Mouse (Mus musculus): ENCODE results near the gene Col28a1. TPM values are rescaled to one million over a fixed set of nuclear protein-coding genes. Genes with fewer than 3 reads are reported as not detected.

Col28a1 gene
- polyA plus RNA-seq, 1 experiment from 2014 or later: 0.18 TPM

DNA sequence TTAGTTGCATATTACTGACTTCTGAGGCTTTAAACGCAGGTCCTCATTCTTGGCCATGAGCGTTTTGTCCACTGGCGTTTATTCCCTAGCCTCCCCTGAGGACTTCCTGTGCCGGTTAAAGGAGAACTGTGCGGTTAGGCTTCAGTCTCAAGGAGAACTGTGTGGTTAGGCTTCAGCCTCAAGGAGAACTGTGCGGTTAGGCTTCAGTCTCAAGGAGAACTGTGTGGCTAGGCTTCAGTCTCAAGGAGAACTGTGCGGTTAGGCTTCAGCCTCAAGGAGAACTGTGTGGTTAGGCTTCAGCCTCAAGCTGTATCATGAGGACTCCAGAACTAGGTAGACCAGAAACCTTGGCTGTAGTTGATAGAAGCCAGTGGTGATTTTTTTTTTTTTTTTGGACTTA, 229.7 kb downstream of the Col28a1 start:
- peaks cover 7% of the 10 kb centered on the region; the same call in 1 of the 2 replicates for H3K4me1 ChIP-seq (replicated peaks)
- H3K4me3 ChIP-seq: no peak overlapping the region
- no peaks in the 10 kb centered on the region for H3K27me3 ChIP-seq (ENCODE audit: insufficient read depth, poor library complexity, severe bottlenecking)
- no peaks in the 10 kb centered on the region for H3K9me3 ChIP-seq
- 88% methylated on average over 7 of the region's 7 CpGs for WGBS
- no peak overlapping the region for H3K27ac ChIP-seq
- H3K36me3 ChIP-seq: no peaks in the 10 kb centered on the region
- DNase-seq (ENCODE audit: low spot score): no peak

DNA sequence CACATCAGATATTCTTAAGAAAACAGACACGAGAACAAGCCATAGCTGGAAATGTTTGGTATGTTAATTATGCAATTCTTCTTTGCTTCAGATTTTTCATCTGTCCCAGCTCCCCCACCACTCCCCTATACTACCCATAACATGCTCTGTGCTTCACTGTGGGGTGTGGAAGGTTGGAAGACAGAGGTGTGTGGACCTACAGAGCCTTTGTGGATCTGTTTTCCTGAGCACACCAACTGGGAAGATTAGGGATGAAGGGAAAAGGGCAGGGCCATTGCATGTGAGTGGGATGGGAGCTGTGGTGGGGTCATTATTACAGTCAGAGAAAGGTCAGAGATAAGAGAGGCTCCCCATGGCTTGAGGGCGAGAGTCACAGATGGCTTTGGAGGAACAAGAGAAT, 240.2 kb downstream of the Col28a1 start:
- Histone ChIP-seq H3K4me3 (no peak overlapping the region), H3K4me1 (replicated peaks) (peaks cover 6% of the 10 kb centered on the region; the same call in 1 of the 2 replicates), H3K27ac (no peak overlapping the region), H3K36me3 (no peaks in the 10 kb centered on the region), H3K27me3 (ENCODE audit: insufficient read depth, poor library complexity, severe bottlenecking) (no peaks in the 10 kb centered on the region), H3K9me3 (no peaks in the 10 kb centered on the region)
- WGBS: 40% methylated on average over 2 of the region's 2 CpGs
- DNase-seq (ENCODE audit: low spot score): no peak

DNA sequence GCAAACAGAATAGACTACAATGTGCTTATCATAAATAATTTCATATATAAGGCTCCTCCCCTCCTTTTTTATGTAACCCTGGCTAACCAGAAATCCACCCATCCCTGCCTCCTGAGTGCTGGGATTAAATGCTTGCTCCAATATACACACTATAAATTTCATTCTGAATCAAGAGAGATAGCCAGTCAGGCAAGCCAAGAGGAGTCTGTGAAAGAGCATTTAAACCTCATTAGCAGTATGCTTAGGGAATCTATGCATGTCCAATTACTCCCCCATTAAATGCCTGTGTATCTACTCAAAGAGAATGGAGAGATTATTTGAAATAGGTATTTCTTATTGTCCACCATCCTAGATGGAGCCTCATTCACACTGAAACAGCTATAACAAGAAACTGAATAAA, 240.6 kb downstream of the Col28a1 start:
- no peaks in the 10 kb centered on the region for H3K27me3 ChIP-seq (ENCODE audit: insufficient read depth, poor library complexity, severe bottlenecking)
- no peaks in the 10 kb centered on the region for H3K36me3 ChIP-seq
- no peak for DNase-seq (ENCODE audit: low spot score)
- H3K9me3 ChIP-seq: no peaks in the 10 kb centered on the region
- peaks cover 6% of the 10 kb centered on the region; the same call in 1 of the 2 replicates for H3K4me1 ChIP-seq (replicated peaks)
- no peak overlapping the region for H3K4me3 ChIP-seq
- H3K27ac ChIP-seq: no peak overlapping the region

Other genes starting within 250 kb of the Col28a1 start
- gene Mios, start 16.6 kb upstream of the Col28a1 start, polyA plus RNA-seq (2016; fragmentation: Nextera tagmentation; extraction: Ambion mirVana): 19.9 and 23.3 TPM in 2 replicates
- 175 and 185 TPM in 2 replicates for gene Rpa3, start 66.6 kb upstream of the Col28a1 start, polyA plus RNA-seq (2016; fragmentation: Nextera tagmentation; extraction: Ambion mirVana)
- gene Umad1, start 66.7 kb upstream of the Col28a1 start, polyA plus RNA-seq (2016; fragmentation: Nextera tagmentation; extraction: Ambion mirVana): 21.4 and 22.7 TPM in 2 replicates
- 8.0 and 9.1 TPM in 2 replicates for gene Gm45062, start 66.8 kb upstream of the Col28a1 start, polyA plus RNA-seq (2016; fragmentation: Nextera tagmentation; extraction: Ambion mirVana)